Mouse (Mus musculus) intestine, embryonic 16.5 days (tissue): ENCODE results near the gene Olfr684. TPM values are rescaled to one million over a fixed set of nuclear protein-coding genes. Genes with fewer than 3 reads are reported as not detected.

Experiments
- ATAC-seq: fragments of 200-750 bp; cut with Nextera tagmentation; 2 replicates; pipeline ENCODE4 v1.8.0; 2017; ENCODE audit warnings: moderate TSS enrichment, moderate library complexity
- H3K27ac ChIP-seq: fragments of 300-500 bp; sonication (generic); 2 replicates; pipeline ENCODE4 v1.5.1; 2014; ENCODE audit warnings: mild to moderate bottlenecking, low read length
- H3K27me3 ChIP-seq: fragments of 300-500 bp; sonication (generic); replicated peaks from 2 replicates; pipeline ENCODE4 v1.6.1; 2014; ENCODE audit warnings: low read length, control low read depth, mixed read lengths; ENCODE audit not compliant: control insufficient read depth, insufficient read depth
- H3K36me3 ChIP-seq: fragments of 300-500 bp; sonication (generic); 2 replicates; pipeline ENCODE4 v1.6.1; 2014; ENCODE audit warnings: low read length, control low read depth; ENCODE audit not compliant: control insufficient read depth, insufficient read depth
- H3K4me1 ChIP-seq: fragments of 300-500 bp; sonication (generic); 2 replicates; pipeline ENCODE4 v1.6.1; 2014; ENCODE audit warnings: low read length, control low read depth, mixed read lengths; ENCODE audit not compliant: control insufficient read depth, insufficient read depth
- H3K4me2 ChIP-seq: fragments of 300-500 bp; sonication (generic); 2 replicates; pipeline ENCODE4 v1.6.1; 2014; ENCODE audit warnings: low read depth, low read length, control low read depth
- H3K4me3 ChIP-seq: fragments of 300-500 bp; sonication (generic); 2 replicates; pipeline ENCODE4 v1.5.1; 2014; ENCODE audit warnings: mild to moderate bottlenecking, low read length
- H3K9ac ChIP-seq: fragments of 300-500 bp; sonication (generic); 2 replicates; pipeline ENCODE4 v1.6.1; 2014; ENCODE audit warnings: low read depth, low read length
- H3K9me3 ChIP-seq: fragments of 300-500 bp; sonication (generic); 2 replicates; pipeline ENCODE4 v1.6.1; 2016; ENCODE audit warnings: low read length, control low read depth; ENCODE audit not compliant: control insufficient read depth
- WGBS: fragments of 180-500 bp; shearing (Covaris S2); extraction: QIAGEN DNeasy Blood & Tissue Kit; methylation state at CpG from one replicate; pipeline ENCODE4 v1.1.7; 2014; 5-methylcytosine and 5-hydroxymethylcytosine counted together
- polyA plus RNA-seq: library from polyadenylated mRNA; unstranded; fragments of >200 nt; fragmentation: Nextera tagmentation; extraction: Ambion mirVana; gene quantifications from 2 replicates; pipeline ENCODE4 v1.2.1, GENCODE M21; 2015

The Olfr684 gene
- not detected in 2 replicates for polyA plus RNA-seq

- H3K4me3 ChIP-seq, result no peak within 1 kb of the TSS
- no peak within 1 kb of the TSS for H3K4me2 ChIP-seq
- H3K36me3 ChIP-seq, result no peaks in the 10 kb centered on the region
- no peak within 1 kb of the TSS for H3K9ac ChIP-seq
- WGBS, result 55% methylated on average over 1 of the region's 1 CpGs
- no peak for ATAC-seq
- H3K27me3 ChIP-seq, result no peaks in the 10 kb centered on the region
- no peaks in the 10 kb centered on the region for H3K4me1 ChIP-seq
- no peaks in the 10 kb centered on the region for H3K9me3 ChIP-seq
- no peak within 1 kb of the TSS for H3K27ac ChIP-seq
These were observed at the start of gene Olfr684 for GRCm38 (mm10) chr7:105163553-105163952. Gene Olfr684 (minus strand): TSS chr7:105163653.

- Histone ChIP-seq H3K9ac (no peak within 1 kb of the TSS), H3K27me3 (no peaks in the 10 kb centered on the region), H3K9me3 (no peaks in the 10 kb centered on the region; the same call in 1 of the 2 replicates), H3K27ac (no peak within 1 kb of the TSS), H3K4me1 (no peaks in the 10 kb centered on the region), H3K4me2 (no peak within 1 kb of the TSS), H3K4me3 (no peak within 1 kb of the TSS), H3K36me3 (no peaks in the 10 kb centered on the region)
- ATAC-seq, result no peak
These were observed 43.9 kb upstream of the Olfr684 start, which contains the start of gene Olfr686 for GRCm38 (mm10) chr7:105207385-105207784. Gene Olfr686 (minus strand): TSS chr7:105207485.

GRCm38 (mm10) chr7:105185912-105186311 is 22.5 kb upstream of the Olfr684 start, which contains the start of gene Olfr685:
Gene Olfr685 (minus strand): TSS chr7:105186012.
- Histone ChIP-seq H3K9me3 (no peaks in the 10 kb centered on the region), H3K9ac (no peak within 1 kb of the TSS), H3K27me3 (no peaks in the 10 kb centered on the region), H3K4me2 (no peak within 1 kb of the TSS), H3K27ac (no peak within 1 kb of the TSS), H3K4me1 (no peaks in the 10 kb centered on the region), H3K36me3 (no peaks in the 10 kb centered on the region), H3K4me3 (no peak within 1 kb of the TSS)
- WGBS, result 79% methylated on average over 1 of the region's 1 CpGs
- ATAC-seq, result no peak

GRCm38 (mm10) chr7:105170773-105171172 is 7.3 kb upstream of the Olfr684 start:
- Histone ChIP-seq H3K36me3 (no peaks in the 10 kb centered on the region), H3K27ac (no peak overlapping the region), H3K9ac (no peak overlapping the region), H3K4me2 (no peak overlapping the region), H3K4me3 (no peak overlapping the region), H3K4me1 (no peaks in the 10 kb centered on the region), H3K27me3 (no peaks in the 10 kb centered on the region), H3K9me3 (no peaks in the 10 kb centered on the region)
- ATAC-seq, result no peak
- WGBS, result 51% methylated on average over 4 of the region's 4 CpGs

DNA sequence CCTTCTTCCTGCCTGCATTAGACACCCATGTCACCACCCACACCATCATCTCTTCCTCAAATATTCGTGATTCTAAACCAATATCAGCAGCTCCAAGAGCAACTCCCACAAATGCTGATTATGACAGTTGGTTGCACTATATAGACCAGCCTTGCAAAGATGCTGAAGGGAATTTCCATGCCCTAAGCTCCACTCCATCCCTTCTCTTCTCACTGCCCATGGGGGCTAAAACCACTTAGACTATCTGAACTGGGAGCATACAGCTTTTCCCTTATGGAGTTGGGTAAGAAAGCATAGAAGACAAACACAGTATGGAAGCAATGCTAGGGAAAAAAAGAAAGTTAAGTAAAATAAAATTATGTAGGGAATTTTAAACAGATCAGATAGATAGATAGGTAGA is 16.5 kb downstream of the Olfr684 start, which contains the start of gene Olfr683:
Olfr683 (minus strand) TSS at position 101 of the 400 bp plus-strand sequence.
- ATAC-seq, result no peak

DNA sequence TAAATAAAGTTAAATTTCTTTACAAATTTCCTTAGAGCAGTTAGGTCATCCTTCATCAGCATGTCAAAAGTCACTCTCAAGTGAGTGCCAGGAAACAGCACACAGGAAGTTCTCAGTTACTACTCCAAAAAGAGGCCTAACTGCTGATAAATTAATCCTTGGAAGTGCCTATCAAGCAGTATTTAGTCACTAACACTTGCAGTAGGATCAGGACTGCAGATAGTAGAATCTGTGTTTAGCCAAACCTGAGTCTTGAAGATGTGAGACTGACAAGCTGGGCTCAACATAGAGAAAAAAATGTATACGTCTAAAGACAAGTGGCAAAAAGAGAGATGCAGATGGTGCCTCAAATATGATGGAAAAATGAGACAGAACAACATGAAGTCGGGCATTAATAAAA is 22.2 kb downstream of the Olfr684 start:
- Histone ChIP-seq H3K9ac (no peak overlapping the region), H3K27me3 (no peaks in the 10 kb centered on the region)
- whole genome bisulfite sequencing, result 62% methylated on average over 2 of the region's 2 CpGs

More for the DNA sequence above, 16.5 kb downstream of the Olfr684 start, which contains the start of gene Olfr683:
- Histone ChIP-seq H3K36me3 (no peaks in the 10 kb centered on the region), H3K27me3 (no peaks in the 10 kb centered on the region), H3K9ac (no peak within 1 kb of the TSS), H3K4me2 (no peak within 1 kb of the TSS), H3K27ac (no peak within 1 kb of the TSS), H3K4me1 (no peaks in the 10 kb centered on the region), H3K9me3 (no peaks in the 10 kb centered on the region), H3K4me3 (no peak within 1 kb of the TSS)
- 54% methylated on average over 1 of the region's 1 CpGs for WGBS

GRCm38 (mm10) chr7:105116536-105116935 is 46.9 kb downstream of the Olfr684 start, which contains the start of gene Olfr681:
Gene Olfr681 (plus strand): TSS chr7:105116836.
- Histone ChIP-seq H3K9ac (no peak within 1 kb of the TSS), H3K36me3 (no peaks in the 10 kb centered on the region), H3K9me3 (no peaks in the 10 kb centered on the region), H3K4me3 (no peak within 1 kb of the TSS), H3K27me3 (no peaks in the 10 kb centered on the region), H3K4me2 (no peak within 1 kb of the TSS), H3K27ac (no peak within 1 kb of the TSS), H3K4me1 (no peaks in the 10 kb centered on the region)
- ATAC-seq, result no peak

More for the DNA sequence above, 22.2 kb downstream of the Olfr684 start:
- H3K4me2 ChIP-seq, result no peak overlapping the region
- H3K4me1 ChIP-seq, result no peaks in the 10 kb centered on the region
- H3K36me3 ChIP-seq, result no peaks in the 10 kb centered on the region
- no peak overlapping the region for H3K4me3 ChIP-seq
- no peak overlapping the region for H3K27ac ChIP-seq
- no peaks in the 10 kb centered on the region for H3K9me3 ChIP-seq
- ATAC-seq, result no peak

Other genes with a start within 250 kb of the Olfr684 start
- gene Olfr667, start 242.2 kb downstream of the Olfr684 start, polyA plus RNA-seq, result not detected in 2 replicates
- gene Olfr668, start 235.6 kb downstream of the Olfr684 start, polyA plus RNA-seq, result not detected in 2 replicates
- not detected in 2 replicates for gene Olfr669, start 229.4 kb downstream of the Olfr684 start, polyA plus RNA-seq
- gene Olfr670, start 201.0 kb downstream of the Olfr684 start, polyA plus RNA-seq, result not detected in 2 replicates
- gene Olfr671, start 184.5 kb downstream of the Olfr684 start, polyA plus RNA-seq, result not detected in 2 replicates
- not detected in 2 replicates for gene Olfr672, start 161.6 kb downstream of the Olfr684 start, polyA plus RNA-seq
- gene Olfr675, start 135.2 kb downstream of the Olfr684 start, polyA plus RNA-seq, result not detected in 2 replicates
- gene Olfr676, start 131.0 kb downstream of the Olfr684 start, polyA plus RNA-seq, result not detected in 2 replicates
- not detected in 2 replicates for gene Olfr677, start 112.3 kb downstream of the Olfr684 start, polyA plus RNA-seq
- not detected in 2 replicates for gene Olfr678, start 99.2 kb downstream of the Olfr684 start, polyA plus RNA-seq
- gene Olfr679, start 82.4 kb downstream of the Olfr684 start, polyA plus RNA-seq, result not detected in 2 replicates
- not detected in 2 replicates for gene Olfr680-ps1, start 70.8 kb downstream of the Olfr684 start, polyA plus RNA-seq
- not detected in 2 replicates for gene Olfr681, start 46.8 kb downstream of the Olfr684 start, polyA plus RNA-seq
- not detected in 2 replicates for gene Olfr683, start 16.6 kb downstream of the Olfr684 start, polyA plus RNA-seq
- gene Olfr685, start 22.4 kb upstream of the Olfr684 start, polyA plus RNA-seq, result not detected in 2 replicates
- not detected in 2 replicates for gene Olfr686, start 43.8 kb upstream of the Olfr684 start, polyA plus RNA-seq
- not detected in 2 replicates for gene Olfr688, start 124.4 kb upstream of the Olfr684 start, polyA plus RNA-seq
- gene Olfr689, start 147.5 kb upstream of the Olfr684 start, polyA plus RNA-seq, result not detected in 2 replicates
- not detected in 2 replicates for gene Olfr690, start 170.5 kb upstream of the Olfr684 start, polyA plus RNA-seq
- gene Olfr691, start 178.6 kb upstream of the Olfr684 start, polyA plus RNA-seq, result not detected in 2 replicates
- not detected in 2 replicates for gene Olfr692, start 204.6 kb upstream of the Olfr684 start, polyA plus RNA-seq
- not detected in 2 replicates for gene Gm5901, start 211.4 kb upstream of the Olfr684 start, polyA plus RNA-seq
- 44.2 and 44.9 TPM in 2 replicates for gene Fam160a2, start 236.4 kb upstream of the Olfr684 start, polyA plus RNA-seq
- 0.06 TPM in 1 of 2 replicates, not detected in the other for gene Cnga4, start 240.9 kb upstream of the Olfr684 start, polyA plus RNA-seq